Comparison of ENCODE assay signal across 11 mouse cellular contexts in genomic region chr2:4222497-4222828, GRCm38 (mm10).
DNase-seq lines count a peak whose midpoint lies in the region; ATAC-seq and TF ChIP-seq lines count a peak whose summit lies in the region.
"Had no signal": no experiment of that assay in that cellular context is flagged by ENCODE, and none has a peak within 500 bp of the region (broad histone marks: within the 10 kb centered on the region; RNA-seq: fewer than 3 reads in every experiment).

No protein-coding gene starts in this region.

- H3K9ac ChIP-seq in forebrain, embryonic 13.5 days, result no peak overlapping the region
- no peak overlapping the region for H3K9ac ChIP-seq in stomach, embryonic 14.5 days (replicated peaks; ENCODE audit: low read depth, low read length)
- no peak overlapping the region for H3K9ac ChIP-seq in stomach, postnatal 0 days (ENCODE audit: low read length)
- H3K9ac ChIP-seq in limb, embryonic 14.5 days (ENCODE audit: low read depth, low read length, severe bottlenecking), result no peak overlapping the region
- no peak overlapping the region for H3K9ac ChIP-seq in neural tube, embryonic 15.5 days (replicated peaks)
- no peak overlapping the region for H3K9ac ChIP-seq in liver, embryonic 11.5 days (ENCODE audit: low read depth, low read length)
- H3K9ac ChIP-seq: heart, embryonic 15.5 days; limb, embryonic 15.5 days had no signal

- TF ChIP-seq POLR2A in limb, embryonic 14.5 days (IDR thresholded peaks at IDR 0.05; ENCODE audit: borderline replicate concordance, extremely low read depth, insufficient read depth, insufficient read length), result no peak

- no peak overlapping the region for H3K27ac ChIP-seq in forebrain, embryonic 13.5 days
- H3K27ac ChIP-seq in forebrain, embryonic 10.5 days, result no peak overlapping the region
- H3K27ac ChIP-seq in stomach, embryonic 14.5 days (ENCODE audit: low read length), result no peak overlapping the region
- no peak overlapping the region for H3K27ac ChIP-seq in stomach, postnatal 0 days (replicated peaks)
- H3K27ac ChIP-seq in limb, embryonic 14.5 days (replicated peaks; ENCODE audit: low read depth, low read length), result no peak overlapping the region
- peak overlapping the region; percentile 61; the same call in 1 of the 2 replicates for H3K27ac ChIP-seq in neural tube, embryonic 15.5 days (replicated peaks)
- H3K27ac ChIP-seq in liver, embryonic 11.5 days (ENCODE audit: low read depth, low read length), result no peak overlapping the region
- H3K27ac ChIP-seq: heart, embryonic 15.5 days; limb, embryonic 15.5 days had no signal

- no peak for DNase-seq in forebrain, embryonic 10.5 days (ENCODE audit: extremely low spot score, low spot score)
- no peak for DNase-seq in stomach, postnatal 0 days (ENCODE audit: low spot score)
- no peak for DNase-seq in limb, embryonic 14.5 days (ENCODE audit: low spot score)
- DNase-seq in liver, embryonic 11.5 days (ENCODE audit: low spot score), result no peak
- no peak for DNase-seq in testis, postnatal 14 days (ENCODE audit: low spot score)
- DNase-seq: gastrocnemius, postnatal 10 days had no signal

- H3K9me3 ChIP-seq in forebrain, embryonic 13.5 days (replicated peaks), result no peaks in the 10 kb centered on the region
- 0 out of 2 replicates have a peak, but pooled peaks cover 6% of the 10 kb centered on the region for H3K9me3 ChIP-seq in forebrain, embryonic 10.5 days
- no peaks in the 10 kb centered on the region for H3K9me3 ChIP-seq in stomach, embryonic 14.5 days (ENCODE audit: control insufficient read depth, low read depth, low read length)
- no peaks in the 10 kb centered on the region for H3K9me3 ChIP-seq in stomach, postnatal 0 days (ENCODE audit: control insufficient read depth, low read length)
- H3K9me3 ChIP-seq in limb, embryonic 14.5 days (ENCODE audit: control insufficient read depth, low read length), result no peaks in the 10 kb centered on the region
- H3K9me3 ChIP-seq in neural tube, embryonic 15.5 days (replicated peaks), result no peaks in the 10 kb centered on the region
- no peaks in the 10 kb centered on the region for H3K9me3 ChIP-seq in liver, embryonic 11.5 days (ENCODE audit: control insufficient read depth, low read length)
- H3K9me3 ChIP-seq: heart, embryonic 15.5 days; limb, embryonic 15.5 days had no signal

- no peak overlapping the region for H3K4me2 ChIP-seq in forebrain, embryonic 13.5 days
- no peak overlapping the region for H3K4me2 ChIP-seq in stomach, embryonic 14.5 days (replicated peaks; ENCODE audit: low read depth, low read length)
- no peak overlapping the region for H3K4me2 ChIP-seq in stomach, postnatal 0 days (replicated peaks; ENCODE audit: low read depth)
- H3K4me2 ChIP-seq in limb, embryonic 14.5 days (replicated peaks; ENCODE audit: low read depth, low read length, severe bottlenecking), result no peak overlapping the region
- H3K4me2 ChIP-seq in neural tube, embryonic 15.5 days, result no peak overlapping the region
- no peak overlapping the region for H3K4me2 ChIP-seq in liver, embryonic 11.5 days

- H3K4me3 ChIP-seq in forebrain, embryonic 13.5 days, result no peak overlapping the region
- H3K4me3 ChIP-seq in forebrain, embryonic 10.5 days, result no peak overlapping the region
- H3K4me3 ChIP-seq in stomach, embryonic 14.5 days (ENCODE audit: low read depth, low read length), result no peak overlapping the region
- no peak overlapping the region for H3K4me3 ChIP-seq in stomach, postnatal 0 days (ENCODE audit: low read depth, low read length)
- no peak overlapping the region for H3K4me3 ChIP-seq in limb, embryonic 14.5 days (replicated peaks; ENCODE audit: low read length)
- no peak overlapping the region for H3K4me3 ChIP-seq in neural tube, embryonic 15.5 days (replicated peaks)
- H3K4me3 ChIP-seq in liver, embryonic 11.5 days (ENCODE audit: low read depth, low read length), result no peak overlapping the region
- H3K4me3 ChIP-seq: heart, embryonic 15.5 days; limb, embryonic 15.5 days had no signal

- WGBS in forebrain, embryonic 13.5 days, result 0% methylated on average over 1 of the region's 1 CpGs
- WGBS in forebrain, embryonic 10.5 days, result 4% methylated on average over 1 of the region's 1 CpGs
- 0% methylated on average over 1 of the region's 1 CpGs for WGBS in stomach, embryonic 14.5 days
- WGBS in stomach, postnatal 0 days, result 0% methylated on average over 1 of the region's 1 CpGs
- WGBS in limb, embryonic 14.5 days, result 7% methylated on average over 1 of the region's 1 CpGs
- WGBS in neural tube, embryonic 15.5 days, result 0% methylated on average over 1 of the region's 1 CpGs
- whole genome bisulfite sequencing in liver, embryonic 11.5 days, result 6% methylated on average over 1 of the region's 1 CpGs

- TF ChIP-seq EP300 in stomach, postnatal 0 days (optimal IDR thresholded peaks at IDR 0.05), result no peak

- ATAC-seq in forebrain, embryonic 13.5 days, result peak; percentile 44; the same call in 1 of the 2 replicates
- ATAC-seq in stomach, embryonic 14.5 days (ENCODE audit: insufficient number of reproducible peaks, insufficient read depth, low FRiP score, low read depth), result peak; percentile 18; the same call in 1 of the 2 replicates
- ATAC-seq in stomach, postnatal 0 days (ENCODE audit: low FRiP score, low TSS enrichment), result no peak
- 0 out of 2 replicates have a peak, but pooled peaks have one; percentile 9 for ATAC-seq in limb, embryonic 14.5 days (ENCODE audit: low FRiP score, low read depth)
- ATAC-seq in neural tube, embryonic 15.5 days (ENCODE audit: low FRiP score), result 0 out of 2 replicates have a peak, but pooled peaks have one; percentile 6
- ATAC-seq in liver, embryonic 11.5 days (replicated peaks; ENCODE audit: low FRiP score), result no peak

- H3K27me3 ChIP-seq in forebrain, embryonic 13.5 days, result no peaks in the 10 kb centered on the region
- 0 out of 2 replicates have a peak, but pooled peaks cover 1% of the 10 kb centered on the region for H3K27me3 ChIP-seq in forebrain, embryonic 10.5 days (ENCODE audit: poor library complexity, severe bottlenecking)
- no peaks in the 10 kb centered on the region for H3K27me3 ChIP-seq in stomach, embryonic 14.5 days (ENCODE audit: control insufficient read depth, insufficient read depth, low read length)
- no peaks in the 10 kb centered on the region for H3K27me3 ChIP-seq in stomach, postnatal 0 days (ENCODE audit: control insufficient read depth, insufficient read depth, low read length)
- H3K27me3 ChIP-seq in limb, embryonic 14.5 days (ENCODE audit: control insufficient read depth, insufficient read depth, low read length), result no peaks in the 10 kb centered on the region
- H3K27me3 ChIP-seq in neural tube, embryonic 15.5 days (replicated peaks), result no peaks in the 10 kb centered on the region
- no peaks in the 10 kb centered on the region for H3K27me3 ChIP-seq in liver, embryonic 11.5 days (replicated peaks; ENCODE audit: control insufficient read depth, insufficient read depth, low read length)
- H3K27me3 ChIP-seq: heart, embryonic 15.5 days; limb, embryonic 15.5 days had no signal

- no peak for TF ChIP-seq CTCF in stomach, postnatal 0 days (IDR thresholded peaks at IDR 0.05; ENCODE audit: low read depth)

- H3K4me1 ChIP-seq in forebrain, embryonic 13.5 days, result peaks cover 20% of the 10 kb centered on the region
- H3K4me1 ChIP-seq in forebrain, embryonic 10.5 days, result peaks cover 15% of the 10 kb centered on the region
- peaks cover 3% of the 10 kb centered on the region; the same call in 1 of the 2 replicates for H3K4me1 ChIP-seq in stomach, embryonic 14.5 days (ENCODE audit: control insufficient read depth, insufficient read depth, low read length)
- no peaks in the 10 kb centered on the region for H3K4me1 ChIP-seq in stomach, postnatal 0 days (replicated peaks; ENCODE audit: control insufficient read depth, insufficient read depth)
- peaks cover 9% of the 10 kb centered on the region for H3K4me1 ChIP-seq in limb, embryonic 14.5 days (ENCODE audit: control insufficient read depth, insufficient read depth, low read length)
- H3K4me1 ChIP-seq in neural tube, embryonic 15.5 days, result peaks cover 19% of the 10 kb centered on the region
- no peaks in the 10 kb centered on the region for H3K4me1 ChIP-seq in liver, embryonic 11.5 days (replicated peaks; ENCODE audit: control insufficient read depth, insufficient read depth, low read length)

- no peaks in the 10 kb centered on the region for H3K36me3 ChIP-seq in forebrain, embryonic 13.5 days (ENCODE audit: poor library complexity, severe bottlenecking)
- H3K36me3 ChIP-seq in forebrain, embryonic 10.5 days (replicated peaks), result no peaks in the 10 kb centered on the region
- H3K36me3 ChIP-seq in stomach, embryonic 14.5 days (ENCODE audit: control insufficient read depth, insufficient read depth, low read length), result no peaks in the 10 kb centered on the region
- H3K36me3 ChIP-seq in stomach, postnatal 0 days (ENCODE audit: control insufficient read depth, insufficient read depth, low read length), result no peaks in the 10 kb centered on the region
- H3K36me3 ChIP-seq in limb, embryonic 14.5 days (ENCODE audit: control insufficient read depth, insufficient read depth, low read length), result no peaks in the 10 kb centered on the region
- no peaks in the 10 kb centered on the region for H3K36me3 ChIP-seq in neural tube, embryonic 15.5 days
- H3K36me3 ChIP-seq in liver, embryonic 11.5 days (ENCODE audit: control insufficient read depth, insufficient read depth, low read length), result no peaks in the 10 kb centered on the region
- H3K36me3 ChIP-seq: heart, embryonic 15.5 days; limb, embryonic 15.5 days had no signal

Comparison
In these comparisons a context has a peak if more than half of its experiments do, and no peak if none do; other contexts are left out.
1. ATAC-seq: peak in forebrain, embryonic 13.5 days (single experiment), stomach, embryonic 14.5 days (single experiment), limb, embryonic 14.5 days (single experiment) and neural tube, embryonic 15.5 days (single experiment); none in stomach, postnatal 0 days (single experiment) and liver, embryonic 11.5 days (single experiment).